Mouse (Mus musculus) mouse trophoblast stem cell (cell line): ENCODE results near the gene Cyp2u1.
"Not testable (repeated sequence)": the region's sequence is repeated elsewhere in the genome, so short reads cannot be mapped to it uniquely, and the experiment has no call there.

Experiments
- in situ Hi-C, 2 experiments: fragments of 300-500 bp; cut with MseI, MboI; formaldehyde crosslinking; loops; 2 replicates in 1 of 2; 3 replicates in 1 of 2; pipeline ENCODE4 v1.15.1; 2025

The Cyp2u1 gene

GRCm38 (mm10) chr3:131302452-131303319, at the start of gene Cyp2u1:
Gene Cyp2u1, minus strand, starts transcription at chr3:131303227.
- in situ Hi-C loops, result no loop called here

GRCm38 (mm10) chr3:131350539-131350938, 47.5 kb upstream of the Cyp2u1 start:
- in situ Hi-C loops, result no loop called here

- in situ Hi-C loops, result no loop called here
Measured at GRCm38 (mm10) chr3:131349013-131349412, 46.0 kb upstream of the Cyp2u1 start.

GRCm38 (mm10) chr3:131348579-131348950, 45.5 kb upstream of the Cyp2u1 start:
- in situ Hi-C loops, result no loop called here

- in situ Hi-C loops, result no loop called here
Measured at GRCm38 (mm10) chr3:131347831-131348578, 45.0 kb upstream of the Cyp2u1 start.

GRCm38 (mm10) chr3:131345903-131346302, 42.9 kb upstream of the Cyp2u1 start:
- in situ Hi-C loops, result no loop called here

- in situ Hi-C loops, result no loop called here
Measured at GRCm38 (mm10) chr3:131343311-131343710, 40.3 kb upstream of the Cyp2u1 start.

GRCm38 (mm10) chr3:131340885-131341284, 37.9 kb upstream of the Cyp2u1 start:
- in situ Hi-C loops, result no loop called here

GRCm38 (mm10) chr3:131339280-131339679, 36.3 kb upstream of the Cyp2u1 start:
- in situ Hi-C loops, result no loop called here

GRCm38 (mm10) chr3:131337749-131338148, 34.7 kb upstream of the Cyp2u1 start:
- in situ Hi-C loops, result not testable (repeated sequence)

GRCm38 (mm10) chr3:131336629-131337028, 33.6 kb upstream of the Cyp2u1 start:
- in situ Hi-C loops, result no loop called here

- in situ Hi-C loops, result no loop called here
Measured at GRCm38 (mm10) chr3:131335117-131335547, 32.1 kb upstream of the Cyp2u1 start.

GRCm38 (mm10) chr3:131327189-131327588, 24.2 kb upstream of the Cyp2u1 start:
- in situ Hi-C loops, result no loop called here

GRCm38 (mm10) chr3:131326637-131327036, 23.6 kb upstream of the Cyp2u1 start:
- in situ Hi-C loops, result no loop called here

GRCm38 (mm10) chr3:131322081-131322815, 19.2 kb upstream of the Cyp2u1 start:
- in situ Hi-C loops, result no loop called here

- in situ Hi-C loops, result no loop called here
Measured at GRCm38 (mm10) chr3:131320184-131320583, 17.2 kb upstream of the Cyp2u1 start.

- in situ Hi-C loops, result no loop called here
Measured at GRCm38 (mm10) chr3:131318211-131318610, 15.2 kb upstream of the Cyp2u1 start.

- in situ Hi-C loops, result no loop called here
Measured at GRCm38 (mm10) chr3:131317126-131317525, 14.1 kb upstream of the Cyp2u1 start.

GRCm38 (mm10) chr3:131315957-131316510, 13.0 kb upstream of the Cyp2u1 start:
- in situ Hi-C loops, result no loop called here

- in situ Hi-C loops, result no loop called here
Measured at GRCm38 (mm10) chr3:131312340-131312739, 9.3 kb upstream of the Cyp2u1 start.

GRCm38 (mm10) chr3:131310572-131310971, 7.5 kb upstream of the Cyp2u1 start:
- in situ Hi-C loops, result no loop called here

- in situ Hi-C loops, result no loop called here
Measured at GRCm38 (mm10) chr3:131307811-131308210, 4.8 kb upstream of the Cyp2u1 start.
